Mouse (Mus musculus) erythroblast, adult 5-6 weeks (primary cell): ENCODE data around the gene Bcl2l1. TPM values are rescaled to one million over a fixed set of nuclear protein-coding genes. Genes with fewer than 3 reads are reported as not detected.
A peak's percentile ranks its signal among the peaks of the same experiment; 100 is the strongest.

Experiments used
- ATAC-seq: replicated peaks from 2 replicates; pipeline ENCODE4 v1.8.0; 2016; ENCODE audit warnings: moderate number of reproducible peaks, mild to moderate bottlenecking, moderate TSS enrichment, inconsistent platforms; ENCODE audit not compliant: poor library complexity, low FRiP score, severe bottlenecking
- total RNA-seq, 2 experiments: library from RNA; stranded (forward) in 1 of 2; stranded (reverse) in 1 of 2; fragments of 150-400 nt in 1 of 2; fragments of 200-764, 138-1000 nt in 1 of 2; gene quantifications; 2 replicates each; pipeline versions ENCODE4 v1.2.3 to v1.2.4; 2015 to 2017; ENCODE audit warnings: low replicate concordance in 2 of 2

The Bcl2l1 gene
- total RNA-seq, 2 experiments from 2014 or later = 543 to 807 TPM

DNA sequence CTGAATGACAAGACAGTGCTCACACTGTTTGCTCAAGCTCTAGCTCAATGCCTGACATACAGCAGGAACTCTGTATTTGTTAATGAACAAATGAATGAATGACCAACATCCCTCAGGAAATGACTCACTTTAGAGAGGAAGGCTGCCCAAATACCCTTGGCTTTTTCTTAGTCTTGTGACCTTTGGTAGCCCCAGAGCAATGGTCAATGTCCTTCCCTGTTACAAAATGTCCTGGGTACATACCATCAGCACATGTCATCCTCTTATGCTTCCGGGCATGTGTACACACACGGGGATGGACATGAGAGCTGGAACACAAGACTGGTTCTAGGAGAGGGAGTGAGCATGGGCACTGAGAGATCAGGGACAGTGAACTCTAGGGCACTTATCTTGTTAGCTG, 25.5 kb downstream of the Bcl2l1 start:
- no peak for ATAC-seq

DNA sequence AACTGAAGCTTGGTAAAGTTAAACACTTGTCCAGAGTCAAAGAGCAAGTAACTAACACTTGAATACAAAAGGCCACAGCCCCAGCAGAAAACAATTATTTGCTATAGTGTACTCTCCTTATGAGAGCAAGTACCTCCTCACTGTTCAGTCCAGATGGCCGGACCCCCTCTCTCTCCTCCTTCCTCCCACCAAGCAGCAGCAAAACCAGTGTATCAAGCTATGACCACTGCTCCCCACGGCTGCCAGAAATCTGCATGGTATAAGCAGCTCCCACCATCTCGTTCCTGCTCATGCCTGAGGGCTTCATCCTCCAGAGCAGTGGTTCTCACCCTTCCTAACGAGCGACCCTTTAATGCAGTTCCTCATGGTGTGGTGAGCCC, 26.4 kb downstream of the Bcl2l1 start:
- ATAC-seq = no peak

DNA sequence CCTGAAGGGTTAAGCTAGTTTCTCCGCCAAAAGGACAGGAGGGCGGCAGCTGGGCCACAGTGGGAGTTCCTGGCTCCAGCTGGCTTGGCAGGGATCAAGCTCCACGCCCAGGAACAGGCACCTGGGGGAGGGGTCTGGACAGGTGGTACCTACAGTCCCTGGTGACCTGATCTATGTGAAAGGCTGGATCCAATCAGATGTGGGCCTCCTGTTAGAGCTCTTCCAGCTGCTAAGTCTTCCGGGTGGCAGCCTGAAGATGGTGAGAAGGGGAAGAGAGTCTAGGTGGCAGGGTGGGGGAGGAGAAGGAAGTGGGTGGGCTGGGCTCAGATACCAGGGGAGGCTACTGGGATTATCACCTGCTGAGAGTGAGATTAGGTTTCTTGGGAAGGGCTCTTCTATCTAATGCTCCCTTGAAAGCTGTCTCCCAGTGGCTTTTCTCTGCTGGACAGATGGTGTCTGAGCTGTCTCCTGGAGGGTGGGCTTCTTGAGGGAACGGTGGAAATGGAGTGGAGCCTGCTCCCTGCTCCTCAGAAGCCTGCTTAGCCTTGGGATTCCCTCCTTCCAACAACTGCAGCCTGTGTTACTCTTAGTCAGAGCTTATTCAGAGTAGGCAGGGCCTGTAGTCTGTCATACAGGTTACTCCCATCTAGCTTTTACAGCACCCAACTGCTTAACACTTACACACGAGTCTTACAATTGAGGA, 27.0 kb downstream of the Bcl2l1 start:
- peak; percentile 19; the same call in 1 of the 2 replicates for ATAC-seq

DNA sequence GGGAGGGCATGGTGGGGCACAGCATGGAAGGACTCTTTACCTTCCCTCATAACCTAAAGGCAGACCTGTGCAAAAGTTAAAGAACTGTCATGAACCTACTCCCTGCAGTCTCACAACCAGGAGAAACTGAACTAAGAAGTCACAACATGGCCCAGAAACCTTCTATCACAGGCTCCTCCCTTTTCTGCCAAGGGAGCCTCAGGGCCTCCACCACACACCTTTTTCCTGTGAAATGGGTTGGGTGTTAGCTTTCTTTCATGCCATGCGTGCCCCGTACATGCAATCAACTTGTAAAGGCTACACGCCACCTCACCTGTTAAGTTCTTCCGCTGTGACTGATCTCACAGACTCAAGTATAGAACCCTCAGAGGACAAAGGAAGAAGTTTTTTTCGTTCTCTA, 28.4 kb downstream of the Bcl2l1 start:
- ATAC-seq = no peak

DNA sequence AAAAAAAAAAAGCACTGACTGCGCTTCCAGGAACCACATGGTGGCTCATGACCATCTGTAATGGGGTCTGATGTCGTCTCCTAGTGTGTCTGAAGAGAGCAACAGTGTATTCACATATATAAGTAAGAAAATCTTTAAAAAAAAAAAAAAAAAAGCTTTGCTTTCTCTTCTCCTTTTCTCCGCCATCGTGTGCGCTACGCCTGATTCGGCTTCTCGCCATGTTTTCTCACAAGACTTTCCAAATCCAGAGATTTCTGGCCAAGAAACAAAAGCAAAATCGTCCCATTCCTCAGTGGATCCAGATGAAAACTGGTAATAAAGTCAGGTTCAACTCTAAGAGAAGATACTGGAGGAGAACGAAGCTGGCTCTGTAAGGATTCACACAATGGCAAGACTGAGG, 29.2 kb downstream of the Bcl2l1 start:
- no peak for ATAC-seq

DNA sequence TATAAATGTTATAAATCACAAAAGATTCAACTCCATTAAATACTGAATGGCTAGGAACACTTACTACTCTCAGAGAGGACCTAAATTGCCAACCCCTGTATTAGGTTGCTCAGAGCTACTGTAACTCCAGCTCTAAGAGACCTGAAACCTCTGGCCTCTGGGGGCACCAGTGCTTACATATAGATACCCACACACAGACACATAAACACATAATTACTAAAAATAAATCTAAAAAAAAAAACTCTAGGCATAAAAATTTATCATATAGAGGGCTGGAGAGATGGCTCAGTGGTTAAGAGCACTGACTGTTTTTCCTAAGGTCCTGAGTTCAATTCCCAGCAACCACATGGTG, 30.8 kb downstream of the Bcl2l1 start:
- no peak for ATAC-seq

DNA sequence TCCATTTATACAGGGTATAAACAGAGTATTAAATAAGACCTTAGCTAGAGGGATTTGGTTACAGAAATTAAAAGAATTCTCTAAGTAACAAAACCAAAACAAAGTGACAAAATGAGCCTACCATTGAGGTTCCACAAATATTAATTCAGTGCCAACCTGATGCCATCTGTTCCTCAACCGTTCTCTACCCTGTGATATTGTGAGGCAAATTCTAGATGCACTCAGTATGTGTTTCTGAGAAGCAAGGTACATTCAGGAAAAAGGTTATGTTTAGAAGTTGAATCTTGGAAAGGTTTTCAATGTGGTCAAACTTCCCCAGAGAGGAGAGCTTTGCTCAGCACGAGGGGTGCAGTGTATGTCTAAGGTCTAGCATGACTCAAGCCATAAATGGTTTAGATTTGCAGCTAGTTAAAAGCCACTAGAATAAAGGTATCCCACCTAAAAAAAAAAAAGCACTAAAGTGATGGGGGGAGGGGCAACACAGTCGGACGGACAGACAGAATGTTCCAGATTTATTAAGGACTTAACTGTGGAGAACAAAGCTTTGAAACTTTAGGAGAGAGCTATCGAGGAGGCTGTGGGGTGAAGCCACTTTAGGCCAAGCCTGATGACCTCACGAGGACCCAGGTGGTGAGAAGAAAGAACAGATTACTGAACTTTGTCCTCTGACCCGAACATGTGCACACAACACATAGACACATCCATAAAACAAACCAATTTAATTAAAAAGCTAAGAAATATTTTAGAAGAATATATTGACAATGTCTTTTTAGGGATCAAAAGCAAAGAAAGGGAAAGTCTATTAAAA, 31.4 kb downstream of the Bcl2l1 start:
- ATAC-seq = no peak

DNA sequence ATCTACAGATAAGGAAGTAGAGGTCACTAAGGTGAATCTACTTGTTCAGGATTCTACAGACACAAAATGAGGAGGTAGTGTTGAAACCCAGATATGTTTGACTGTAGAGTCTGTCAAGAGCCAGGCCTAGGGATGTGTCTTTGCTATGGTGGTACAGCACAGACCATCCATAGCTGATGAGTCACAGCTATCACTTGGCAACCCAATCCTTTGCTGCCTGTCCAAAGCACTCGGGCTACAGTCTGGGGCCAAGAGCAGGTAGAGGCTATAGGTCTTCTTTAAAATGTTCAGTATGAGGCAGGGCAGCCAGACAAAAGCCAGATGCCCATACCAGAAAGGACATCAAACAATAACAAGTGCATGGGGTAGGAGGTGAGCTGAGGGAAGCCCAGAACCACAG, 33.9 kb downstream of the Bcl2l1 start:
- 0 out of 2 replicates have a peak, but pooled peaks have one; percentile 40 for ATAC-seq

DNA sequence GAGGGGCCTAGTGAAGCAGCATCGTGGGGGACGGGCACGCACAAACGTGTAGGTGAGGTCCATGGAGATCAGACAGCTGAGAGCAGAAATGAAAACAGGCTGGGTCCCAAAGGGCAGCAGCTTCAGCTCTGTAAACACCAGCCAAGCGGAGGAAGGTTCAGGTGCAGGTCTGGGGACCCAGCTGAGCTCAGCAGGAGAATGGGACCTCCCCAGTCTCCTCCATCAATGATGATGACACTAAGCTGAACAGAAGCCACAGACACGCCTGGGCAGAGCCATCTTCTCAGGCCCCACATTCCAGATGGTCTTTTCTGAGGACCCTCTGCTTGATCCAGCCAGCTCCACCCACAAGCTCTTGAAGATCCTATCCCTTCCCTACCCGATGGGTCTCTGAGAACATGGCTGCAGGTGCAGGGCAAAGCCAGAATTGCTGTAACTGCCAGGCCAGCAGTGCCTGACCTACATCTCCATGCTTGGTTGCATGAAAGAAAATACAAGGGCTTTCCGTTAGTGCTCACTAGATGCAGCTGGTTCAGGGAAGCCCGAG, 37.2 kb downstream of the Bcl2l1 start:
- ATAC-seq = no peak

DNA sequence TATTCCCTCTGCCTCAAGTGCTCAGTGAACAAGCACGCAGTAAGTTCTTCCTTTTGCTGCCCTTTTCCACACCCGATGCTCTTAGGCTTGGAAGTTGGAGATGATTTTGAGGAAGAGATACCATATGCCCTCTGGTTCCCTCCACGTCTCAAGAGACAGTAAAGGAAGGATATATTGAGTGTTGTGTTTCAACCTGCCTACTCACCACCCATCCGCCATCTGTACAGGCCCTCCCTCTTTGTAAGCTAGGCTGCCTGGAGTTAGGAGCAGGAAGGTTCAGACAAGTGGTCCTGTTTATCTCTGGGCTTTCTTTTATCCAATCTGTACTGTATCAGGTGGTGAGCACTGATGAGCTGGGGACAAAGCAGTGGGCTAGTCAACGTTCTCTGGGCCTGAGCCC, 38.1 kb downstream of the Bcl2l1 start:
- no peak for ATAC-seq

DNA sequence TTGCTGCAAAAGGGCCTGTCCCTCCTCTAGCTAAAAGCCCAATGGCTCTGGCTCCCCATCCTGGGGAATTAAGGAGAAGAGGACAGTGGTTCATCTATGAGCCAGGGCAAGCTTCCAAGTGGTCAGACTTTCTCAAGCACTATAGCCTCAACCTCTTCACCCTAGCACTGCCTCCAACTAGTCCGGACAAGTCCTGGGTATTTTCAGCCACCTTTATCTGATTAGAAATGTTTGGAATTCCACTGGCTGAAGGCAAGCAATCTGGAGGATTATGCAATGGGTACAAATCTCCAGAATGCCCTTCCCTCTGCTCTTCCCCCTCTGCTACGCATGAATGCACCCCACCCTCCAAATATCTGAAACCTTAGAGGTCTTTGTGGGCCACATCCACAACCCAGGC, 39.1 kb downstream of the Bcl2l1 start:
- ATAC-seq = no peak

DNA sequence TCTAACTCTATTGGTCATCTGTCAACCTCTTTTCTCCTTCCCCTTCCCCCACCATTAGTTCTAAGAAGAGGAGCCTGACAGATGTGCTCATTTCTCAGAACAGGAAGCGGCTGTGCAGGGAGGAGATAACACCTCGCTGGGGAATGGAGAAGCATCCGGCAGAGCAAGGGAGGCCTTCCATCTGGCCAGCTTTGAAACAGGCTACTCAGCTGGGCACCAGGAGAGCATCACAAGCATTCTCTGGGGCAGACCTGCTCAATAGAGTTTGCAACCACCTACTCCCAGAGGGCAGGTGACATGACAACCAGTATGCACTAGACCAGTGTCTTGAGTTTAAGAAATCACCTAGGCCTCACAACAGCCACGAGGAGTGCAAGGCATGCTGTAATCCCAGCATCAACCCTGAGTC, 41.9 kb downstream of the Bcl2l1 start:
- peak; percentile 76 for ATAC-seq

DNA sequence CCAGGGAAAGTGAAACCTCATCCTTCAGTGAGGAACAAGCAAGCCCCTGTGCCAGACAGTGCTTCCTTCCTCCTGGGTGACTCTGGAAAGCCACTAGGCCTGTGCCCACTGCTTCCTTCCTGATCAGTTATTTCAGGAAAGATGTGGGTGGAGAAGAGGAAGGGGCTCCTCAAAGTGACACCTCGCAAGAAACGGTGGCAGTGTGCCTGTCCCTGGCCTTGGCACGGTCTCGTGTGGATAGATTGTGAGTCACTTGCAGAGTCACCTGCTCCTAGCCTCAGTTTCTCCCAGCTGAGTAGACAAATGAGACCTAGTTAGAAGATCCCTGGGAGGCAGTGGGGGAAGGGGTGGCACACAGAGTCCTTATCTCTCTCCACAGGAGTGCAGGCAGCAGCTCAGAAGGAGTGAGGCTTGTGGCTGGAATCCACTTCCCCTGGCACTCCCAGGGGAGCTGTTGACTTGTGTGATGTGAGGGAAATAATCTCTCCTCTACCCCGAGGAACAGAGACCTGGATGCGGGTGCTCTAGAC, 42.6 kb downstream of the Bcl2l1 start:
- ATAC-seq = peak; percentile 82

DNA sequence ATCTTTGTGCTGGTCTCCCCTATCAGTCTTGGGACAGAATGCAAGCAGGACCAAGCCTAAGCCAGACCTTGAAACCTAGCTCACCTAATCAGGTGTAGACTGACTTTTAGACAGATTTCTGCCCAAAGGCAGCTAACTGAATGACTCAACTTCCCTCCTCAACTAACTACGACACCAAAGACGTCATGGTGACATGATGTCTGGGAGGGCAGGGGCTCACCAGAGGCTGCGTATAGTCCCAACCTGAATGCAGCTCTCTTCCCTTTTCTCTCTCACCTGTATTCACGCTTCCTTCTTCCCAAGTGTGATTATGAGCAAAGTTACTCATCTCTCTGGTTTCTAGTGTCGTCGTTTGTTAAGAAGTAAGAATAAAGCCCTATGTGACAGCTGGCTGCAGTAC, 44.0 kb downstream of the Bcl2l1 start:
- ATAC-seq = no peak

DNA sequence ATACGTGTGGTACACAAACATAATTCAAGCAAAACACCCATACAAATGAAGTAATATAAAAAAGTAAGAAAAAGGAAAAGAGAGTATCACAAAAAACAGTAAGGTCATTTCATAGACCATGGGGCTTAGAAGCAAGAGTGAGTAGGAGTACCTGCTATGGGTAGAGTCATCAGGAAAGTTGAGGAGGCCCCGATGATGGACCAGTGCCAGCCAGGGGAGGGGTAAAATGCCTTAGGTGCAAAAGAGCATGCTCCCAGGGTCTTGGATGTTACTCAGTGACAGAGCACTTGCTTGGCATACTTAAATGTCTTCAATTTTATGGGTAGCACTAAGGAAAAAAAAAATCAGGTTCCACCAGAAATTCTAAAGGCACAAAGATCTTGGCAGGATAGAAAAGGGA, 44.4 kb downstream of the Bcl2l1 start:
- ATAC-seq = no peak

DNA sequence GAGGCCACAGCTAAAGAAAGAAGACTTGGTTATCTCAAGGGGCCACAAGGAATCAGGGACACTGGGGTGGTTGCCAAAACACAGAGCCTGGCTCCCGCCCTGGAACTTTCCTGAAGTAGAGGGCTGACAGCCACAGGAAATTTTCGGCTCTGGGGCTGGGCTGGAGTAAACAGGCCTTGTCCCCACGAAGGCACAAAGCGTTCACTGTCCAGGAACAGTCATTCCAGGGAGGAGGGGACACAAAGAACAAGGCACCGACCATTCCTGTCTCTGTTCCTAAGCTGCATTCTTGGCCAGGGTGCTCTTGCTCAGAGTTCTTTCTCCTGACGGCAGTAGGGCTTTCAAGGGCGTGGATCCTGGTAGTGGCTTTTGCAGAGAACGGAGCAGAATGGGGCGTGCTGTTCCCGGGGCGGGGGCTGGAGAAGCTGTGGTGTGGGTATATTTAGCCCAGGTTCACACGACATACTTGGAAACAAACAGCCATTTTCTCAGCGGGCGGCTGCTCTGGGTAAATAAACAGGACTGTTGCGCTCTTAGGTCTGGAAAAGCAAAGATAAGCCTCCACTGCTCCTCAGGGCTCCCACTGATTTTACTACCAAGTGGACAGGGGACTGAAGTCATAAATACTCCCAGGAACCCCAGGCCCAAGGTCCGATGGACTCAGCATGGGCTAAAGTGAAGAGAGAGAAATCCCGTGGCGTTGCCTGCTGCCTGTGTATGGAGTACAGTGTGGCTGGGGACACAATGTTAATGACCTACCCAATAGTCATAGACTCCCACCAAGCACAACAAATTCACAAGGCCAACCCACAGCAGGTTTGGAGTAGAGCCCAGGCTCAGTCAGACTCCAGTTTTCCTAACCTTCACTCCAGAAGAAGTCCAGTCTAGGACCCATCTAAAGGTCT, 45.8 kb downstream of the Bcl2l1 start:
- ATAC-seq = no peak

DNA sequence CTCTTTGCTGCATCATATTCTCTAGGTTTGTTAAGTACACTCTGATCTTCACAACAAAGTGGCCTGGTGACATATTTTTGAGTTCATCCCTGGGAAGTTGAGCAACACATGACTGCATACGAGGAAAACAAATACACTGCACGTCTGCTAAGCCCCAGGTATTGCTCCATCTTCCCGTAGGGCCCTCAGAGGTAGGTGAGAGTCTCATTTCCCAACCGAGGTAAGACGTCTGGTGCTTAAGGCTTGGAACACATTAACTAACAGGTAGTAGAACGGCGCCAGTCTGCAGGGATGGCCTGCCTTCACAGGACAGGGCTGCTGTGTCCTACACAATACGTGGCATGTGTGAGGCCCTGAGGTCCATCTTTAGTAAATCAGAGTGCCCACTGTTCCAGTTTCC, 46.9 kb downstream of the Bcl2l1 start:
- ATAC-seq = no peak

DNA sequence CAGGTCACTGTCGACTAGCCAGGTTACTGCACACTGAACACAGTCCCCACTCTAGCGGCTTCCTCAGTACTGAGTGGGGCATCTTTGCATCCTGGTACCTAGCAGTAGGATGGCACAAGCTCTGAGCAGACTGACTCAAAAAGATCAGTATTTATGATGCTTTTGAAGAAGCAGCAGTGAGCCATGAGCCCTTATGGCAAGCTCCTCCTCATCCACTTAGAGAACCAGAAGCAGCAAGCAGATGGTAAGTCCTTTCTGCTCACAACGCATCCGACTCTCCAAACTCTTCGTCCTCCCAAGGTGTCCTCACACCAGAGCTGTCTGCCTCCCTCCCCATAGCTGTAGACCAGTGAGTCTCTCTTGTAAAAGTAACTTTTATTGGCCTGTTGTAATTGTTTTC, 48.3 kb downstream of the Bcl2l1 start:
- no peak for ATAC-seq

DNA sequence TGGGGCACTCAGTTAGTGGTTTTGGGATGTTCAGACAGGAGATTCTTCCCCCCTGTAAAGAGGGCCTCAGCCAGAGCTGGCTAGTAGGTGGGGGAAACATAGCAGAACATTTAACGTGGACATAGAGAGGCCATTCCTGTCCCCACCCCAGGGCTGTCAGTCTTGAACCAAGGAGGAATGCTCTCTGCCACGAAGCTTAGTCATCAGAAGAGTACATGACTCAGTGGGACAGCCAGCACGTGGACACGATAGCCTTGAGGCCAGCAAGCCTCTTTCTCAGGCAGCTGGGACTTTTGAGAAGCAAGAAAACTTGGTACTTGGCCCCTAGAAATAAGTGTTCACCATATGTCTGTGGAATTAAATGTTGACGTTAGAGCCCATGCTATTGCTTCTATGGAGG, 48.9 kb downstream of the Bcl2l1 start:
- no peak for ATAC-seq
